Mouse (Mus musculus) kidney, postnatal 14 days (tissue): Measurements from ENCODE around the gene Olfr239.
"Not testable (repeated sequence)": the region's sequence is repeated elsewhere in the genome, so short reads cannot be mapped to it uniquely, and the experiment has no call there.

Source experiments
- DNase-seq: peaks from one replicate; pipeline ENCODE4 v3.0.0; 2022; ENCODE audit warnings: mixed read lengths

Gene Olfr239

GRCm38 (mm10) chr17:33191002-33191401 is at the start of gene Olfr239:
Gene Olfr239 (plus strand): TSS chr17:33191302.
- not testable (repeated sequence) for DNase-seq

GRCm38 (mm10) chr17:33168147-33168546 is 23.0 kb upstream of the Olfr239 start, which contains the start of gene Olfr55:
Gene Olfr55 (plus strand): TSS chr17:33168447.
- DNase-seq, result not testable (repeated sequence)

GRCm38 (mm10) chr17:33221590-33221989 is 30.5 kb downstream of the Olfr239 start, which contains the start of gene Olfr1564:
Gene Olfr1564 (minus strand): TSS chr17:33221690.
- no peak for DNase-seq

GRCm38 (mm10) chr17:33236646-33237045 is 45.5 kb downstream of the Olfr239 start:
- not testable (repeated sequence) for DNase-seq
